Mouse (Mus musculus): ENCODE measurements at regions not wholly inside any gene's neighbourhood (a gene's known extent, or its start where the extent isn't known, plus 50 kb on each side); places are given as distances from the start of the nearest gene placed in this dataset.

GRCm38 (mm10) chr11:18745840-18746239 is 272.9 kb downstream of the Meis1 start:
- WGBS (ENCODE audit: insufficient replicate concordance): 38% methylated on average over 10 of the region's 10 CpGs
- no peak overlapping the region for H3K4me2 ChIP-seq
- H3K4me3 ChIP-seq (ENCODE audit: low read depth, low read length): no peak overlapping the region
- no peak for ATAC-seq (replicated peaks; ENCODE audit: insufficient number of reproducible peaks, low FRiP score, low TSS enrichment)
- H3K27ac ChIP-seq (ENCODE audit: low read depth, low read length): no peak overlapping the region
- H3K9ac ChIP-seq (ENCODE audit: low read depth, low read length): no peak overlapping the region
- no peaks in the 10 kb centered on the region for H3K36me3 ChIP-seq (ENCODE audit: control insufficient read depth, insufficient read depth, low read length)
- no peaks in the 10 kb centered on the region for H3K27me3 ChIP-seq (ENCODE audit: control insufficient read depth, insufficient read depth, low read length)
- peaks cover 12% of the 10 kb centered on the region for H3K4me1 ChIP-seq (ENCODE audit: control insufficient read depth, insufficient read depth, low read length)
- H3K9me3 ChIP-seq (replicated peaks; ENCODE audit: control insufficient read depth, low read length): no peaks in the 10 kb centered on the region

- no peak overlapping the region for H3K27ac ChIP-seq (ENCODE audit: low read depth, low read length)
- H3K9ac ChIP-seq (ENCODE audit: low read depth, low read length): no peak overlapping the region
- no peaks in the 10 kb centered on the region for H3K4me1 ChIP-seq (ENCODE audit: control insufficient read depth, insufficient read depth, low read length)
- H3K4me2 ChIP-seq: no peak overlapping the region
- H3K27me3 ChIP-seq (ENCODE audit: control insufficient read depth, insufficient read depth, low read length): no peaks in the 10 kb centered on the region
- WGBS (ENCODE audit: insufficient replicate concordance): 79% methylated on average over 4 of the region's 4 CpGs
- H3K36me3 ChIP-seq (ENCODE audit: control insufficient read depth, insufficient read depth, low read length): no peaks in the 10 kb centered on the region
- no peaks in the 10 kb centered on the region for H3K9me3 ChIP-seq (replicated peaks; ENCODE audit: control insufficient read depth, low read length)
- no peak for ATAC-seq (replicated peaks; ENCODE audit: insufficient number of reproducible peaks, low FRiP score, low TSS enrichment)
- no peak overlapping the region for H3K4me3 ChIP-seq (ENCODE audit: low read depth, low read length)
These were observed 283.7 kb downstream of the Meis1 start for GRCm38 (mm10) chr11:18734904-18735664.

DNA sequence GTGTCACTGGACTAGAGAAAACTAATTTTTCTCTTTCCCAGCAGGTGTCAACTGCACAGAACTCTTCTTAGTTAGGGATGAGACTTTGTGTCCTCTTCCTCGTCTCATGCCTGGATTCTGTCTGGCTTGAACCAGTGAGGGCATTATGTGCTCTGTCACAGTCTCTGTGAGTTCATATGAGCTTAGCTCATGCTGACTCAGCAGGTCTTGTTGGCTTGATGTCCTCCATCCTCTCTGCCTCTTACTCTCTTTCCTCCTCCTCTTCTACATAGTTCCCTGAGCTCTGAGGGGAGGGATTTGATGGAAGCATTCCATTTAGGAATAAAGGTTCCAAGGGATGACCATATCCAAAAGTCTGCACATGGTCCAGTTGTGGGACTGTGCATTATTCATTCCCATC is 284.7 kb downstream of the Meis1 start:
- WGBS (ENCODE audit: insufficient replicate concordance): 84% methylated on average over 1 of the region's 1 CpGs
- ATAC-seq (replicated peaks; ENCODE audit: insufficient number of reproducible peaks, low FRiP score, low TSS enrichment): no peak

DNA sequence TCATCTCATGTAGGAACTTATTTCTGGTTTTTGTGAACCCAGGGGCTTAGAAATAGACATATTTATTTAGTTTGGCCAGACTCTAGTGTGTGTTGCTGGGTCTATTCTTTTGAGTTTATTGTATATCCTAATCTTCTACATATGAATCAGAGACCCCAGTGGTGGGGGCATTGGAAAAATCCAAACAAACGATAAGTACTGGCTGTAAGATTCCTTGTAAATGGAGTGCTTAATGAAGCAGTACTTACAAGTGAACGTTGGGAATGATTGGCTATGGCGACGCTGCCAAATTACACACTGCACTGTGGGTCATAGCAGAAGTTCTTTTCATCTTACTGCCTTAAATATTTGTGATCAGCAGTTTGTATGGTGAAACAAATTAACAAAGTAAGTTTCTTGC is 289.0 kb downstream of the Meis1 start:
- Histone ChIP-seq H3K9me3 (replicated peaks; ENCODE audit: control insufficient read depth, low read length) (no peaks in the 10 kb centered on the region), H3K4me2 (no peak overlapping the region), H3K27ac (ENCODE audit: low read depth, low read length) (no peak overlapping the region), H3K9ac (ENCODE audit: low read depth, low read length) (no peak overlapping the region), H3K4me1 (ENCODE audit: control insufficient read depth, insufficient read depth, low read length) (no peaks in the 10 kb centered on the region), H3K27me3 (ENCODE audit: control insufficient read depth, insufficient read depth, low read length) (no peaks in the 10 kb centered on the region), H3K36me3 (ENCODE audit: control insufficient read depth, insufficient read depth, low read length) (no peaks in the 10 kb centered on the region), H3K4me3 (ENCODE audit: low read depth, low read length) (no peak overlapping the region)
- 70% methylated on average over 4 of the region's 4 CpGs for WGBS (ENCODE audit: insufficient replicate concordance)
- ATAC-seq (replicated peaks; ENCODE audit: insufficient number of reproducible peaks, low FRiP score, low TSS enrichment): no peak

More for the DNA sequence above, 284.7 kb downstream of the Meis1 start:
- Histone ChIP-seq H3K4me1 (ENCODE audit: control insufficient read depth, insufficient read depth, low read length) (no peaks in the 10 kb centered on the region), H3K9ac (ENCODE audit: low read depth, low read length) (no peak overlapping the region), H3K27me3 (ENCODE audit: control insufficient read depth, insufficient read depth, low read length) (no peaks in the 10 kb centered on the region), H3K27ac (ENCODE audit: low read depth, low read length) (no peak overlapping the region), H3K4me2 (no peak overlapping the region), H3K4me3 (ENCODE audit: low read depth, low read length) (no peak overlapping the region), H3K36me3 (ENCODE audit: control insufficient read depth, insufficient read depth, low read length) (no peaks in the 10 kb centered on the region), H3K9me3 (replicated peaks; ENCODE audit: control insufficient read depth, low read length) (no peaks in the 10 kb centered on the region)

DNA sequence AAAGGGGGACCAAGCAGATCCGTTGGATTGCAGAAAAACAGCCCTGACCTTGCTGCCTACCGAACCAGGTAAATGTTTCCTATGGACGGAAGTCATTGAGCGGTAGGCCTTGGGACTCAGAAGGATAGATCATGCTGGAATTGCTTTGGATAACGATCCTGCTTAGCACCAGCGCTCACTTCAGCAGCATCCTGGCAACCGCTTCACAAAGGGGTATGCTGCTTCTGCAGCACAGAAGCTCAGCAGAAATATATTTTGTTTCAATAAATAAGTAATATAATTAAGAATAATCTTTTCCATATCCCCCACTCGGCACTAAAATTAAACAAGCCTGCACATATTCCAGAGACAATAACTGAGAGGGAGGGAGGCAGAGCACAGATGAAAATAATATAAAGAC is 296.0 kb downstream of the Meis1 start:
- H3K9me3 ChIP-seq (replicated peaks; ENCODE audit: control insufficient read depth, low read length): no peaks in the 10 kb centered on the region
- no peaks in the 10 kb centered on the region for H3K27me3 ChIP-seq (ENCODE audit: control insufficient read depth, insufficient read depth, low read length)
- no peak overlapping the region for H3K4me2 ChIP-seq
- no peaks in the 10 kb centered on the region for H3K36me3 ChIP-seq (ENCODE audit: control insufficient read depth, insufficient read depth, low read length)
- no peaks in the 10 kb centered on the region for H3K4me1 ChIP-seq (ENCODE audit: control insufficient read depth, insufficient read depth, low read length)
- no peak overlapping the region for H3K9ac ChIP-seq (ENCODE audit: low read depth, low read length)
- 81% methylated on average over 8 of the region's 8 CpGs for whole genome bisulfite sequencing (ENCODE audit: insufficient replicate concordance)
- H3K4me3 ChIP-seq (ENCODE audit: low read depth, low read length): no peak overlapping the region
- ATAC-seq (replicated peaks; ENCODE audit: insufficient number of reproducible peaks, low FRiP score, low TSS enrichment): no peak
- no peak overlapping the region for H3K27ac ChIP-seq (ENCODE audit: low read depth, low read length)

DNA sequence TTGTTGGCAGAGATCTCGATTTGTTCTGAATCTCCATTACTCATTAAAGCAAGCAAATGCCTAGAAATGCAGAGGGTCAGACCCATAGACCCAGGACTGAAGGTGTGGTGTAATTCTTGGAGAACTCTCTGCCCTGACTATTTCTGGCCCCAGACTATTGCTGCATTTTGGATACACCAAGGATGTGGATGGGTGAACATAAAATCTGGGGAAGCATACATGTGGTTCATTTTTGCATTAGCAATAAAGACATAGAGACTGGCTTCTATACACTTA is 303.0 kb downstream of the Meis1 start:
- Histone ChIP-seq H3K9ac (ENCODE audit: low read depth, low read length) (no peak overlapping the region), H3K27me3 (ENCODE audit: control insufficient read depth, insufficient read depth, low read length) (no peaks in the 10 kb centered on the region), H3K4me2 (no peak overlapping the region), H3K9me3 (replicated peaks; ENCODE audit: control insufficient read depth, low read length) (no peaks in the 10 kb centered on the region), H3K27ac (ENCODE audit: low read depth, low read length) (no peak overlapping the region), H3K36me3 (ENCODE audit: control insufficient read depth, insufficient read depth, low read length) (no peaks in the 10 kb centered on the region), H3K4me1 (ENCODE audit: control insufficient read depth, insufficient read depth, low read length) (no peaks in the 10 kb centered on the region), H3K4me3 (ENCODE audit: low read depth, low read length) (no peak overlapping the region)
- whole genome bisulfite sequencing (ENCODE audit: insufficient replicate concordance): 65% methylated on average over 1 of the region's 1 CpGs
- no peak for ATAC-seq (replicated peaks; ENCODE audit: insufficient number of reproducible peaks, low FRiP score, low TSS enrichment)

DNA sequence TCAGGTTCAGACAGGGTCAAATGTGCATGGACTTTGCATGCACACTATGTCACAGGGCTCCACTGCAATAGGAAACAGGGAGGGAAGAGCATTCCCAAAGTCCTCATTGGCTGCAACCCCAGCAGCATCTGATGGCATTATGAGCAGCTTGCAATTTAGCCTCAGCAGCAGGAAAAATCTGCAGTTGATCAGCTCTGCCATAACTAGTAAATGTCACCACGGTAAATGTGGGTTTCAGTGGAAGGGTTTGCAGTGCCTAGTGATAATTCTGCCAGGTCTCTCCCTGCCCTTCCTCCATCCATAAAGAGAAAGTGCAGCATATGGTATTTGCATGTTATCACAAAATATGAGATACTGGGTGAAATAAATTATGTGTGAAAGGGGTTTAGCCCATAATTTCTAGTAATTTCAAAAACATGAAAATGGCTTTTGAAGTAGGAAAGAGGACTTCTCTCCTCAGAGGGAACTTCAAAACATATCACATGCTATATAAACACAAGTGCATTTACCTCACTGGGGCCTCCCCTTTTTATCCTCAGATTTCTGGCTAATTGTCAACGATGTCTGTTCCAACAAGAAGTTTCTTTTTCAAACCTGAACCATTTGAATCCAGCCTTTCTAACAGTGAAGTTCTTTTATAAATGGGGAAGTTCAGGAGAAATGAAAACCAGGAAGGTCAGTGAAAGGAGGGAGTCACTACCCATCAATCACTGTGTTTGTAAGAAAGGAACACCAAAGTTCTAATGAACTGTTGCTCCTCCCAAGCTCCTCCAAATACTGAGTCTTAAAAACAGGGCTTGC is 303.5 kb downstream of the Meis1 start:
- Histone ChIP-seq H3K9me3 (replicated peaks; ENCODE audit: control insufficient read depth, low read length) (no peaks in the 10 kb centered on the region), H3K27me3 (ENCODE audit: control insufficient read depth, insufficient read depth, low read length) (no peaks in the 10 kb centered on the region), H3K9ac (ENCODE audit: low read depth, low read length) (no peak overlapping the region), H3K4me3 (ENCODE audit: low read depth, low read length) (no peak overlapping the region), H3K4me1 (ENCODE audit: control insufficient read depth, insufficient read depth, low read length) (no peaks in the 10 kb centered on the region), H3K27ac (ENCODE audit: low read depth, low read length) (no peak overlapping the region), H3K36me3 (ENCODE audit: control insufficient read depth, insufficient read depth, low read length) (no peaks in the 10 kb centered on the region), H3K4me2 (no peak overlapping the region)
- no peak for ATAC-seq (replicated peaks; ENCODE audit: insufficient number of reproducible peaks, low FRiP score, low TSS enrichment)
- WGBS (ENCODE audit: insufficient replicate concordance): 52% methylated on average over 2 of the region's 2 CpGs

- 79% methylated on average over 5 of the region's 5 CpGs for WGBS (ENCODE audit: insufficient replicate concordance)
- Histone ChIP-seq H3K27ac (ENCODE audit: low read depth, low read length) (no peak overlapping the region), H3K36me3 (ENCODE audit: control insufficient read depth, insufficient read depth, low read length) (no peaks in the 10 kb centered on the region), H3K27me3 (ENCODE audit: control insufficient read depth, insufficient read depth, low read length) (no peaks in the 10 kb centered on the region), H3K4me2 (no peak overlapping the region), H3K9me3 (replicated peaks; ENCODE audit: control insufficient read depth, low read length) (no peaks in the 10 kb centered on the region), H3K4me1 (ENCODE audit: control insufficient read depth, insufficient read depth, low read length) (no peaks in the 10 kb centered on the region), H3K9ac (ENCODE audit: low read depth, low read length) (no peak overlapping the region), H3K4me3 (ENCODE audit: low read depth, low read length) (no peak overlapping the region)
- ATAC-seq (replicated peaks; ENCODE audit: insufficient number of reproducible peaks, low FRiP score, low TSS enrichment): no peak
These were observed 304.4 kb downstream of the Meis1 start for GRCm38 (mm10) chr11:18714400-18714799.

GRCm38 (mm10) chr11:18712642-18713053 is 306.1 kb downstream of the Meis1 start:
- no peaks in the 10 kb centered on the region for H3K4me1 ChIP-seq (ENCODE audit: control insufficient read depth, insufficient read depth, low read length)
- WGBS (ENCODE audit: insufficient replicate concordance): 79% methylated on average over 10 of the region's 10 CpGs
- no peak overlapping the region for H3K4me3 ChIP-seq (ENCODE audit: low read depth, low read length)
- H3K9ac ChIP-seq (ENCODE audit: low read depth, low read length): no peak overlapping the region
- no peaks in the 10 kb centered on the region for H3K9me3 ChIP-seq (replicated peaks; ENCODE audit: control insufficient read depth, low read length)
- no peak for ATAC-seq (replicated peaks; ENCODE audit: insufficient number of reproducible peaks, low FRiP score, low TSS enrichment)
- H3K36me3 ChIP-seq (ENCODE audit: control insufficient read depth, insufficient read depth, low read length): no peaks in the 10 kb centered on the region
- no peaks in the 10 kb centered on the region for H3K27me3 ChIP-seq (ENCODE audit: control insufficient read depth, insufficient read depth, low read length)
- H3K4me2 ChIP-seq: no peak overlapping the region
- H3K27ac ChIP-seq (ENCODE audit: low read depth, low read length): no peak overlapping the region

Data from heart, embryonic 11.5 days (tissue).